Mouse (Mus musculus): Measurements from ENCODE around the gene Synj2.

DNA sequence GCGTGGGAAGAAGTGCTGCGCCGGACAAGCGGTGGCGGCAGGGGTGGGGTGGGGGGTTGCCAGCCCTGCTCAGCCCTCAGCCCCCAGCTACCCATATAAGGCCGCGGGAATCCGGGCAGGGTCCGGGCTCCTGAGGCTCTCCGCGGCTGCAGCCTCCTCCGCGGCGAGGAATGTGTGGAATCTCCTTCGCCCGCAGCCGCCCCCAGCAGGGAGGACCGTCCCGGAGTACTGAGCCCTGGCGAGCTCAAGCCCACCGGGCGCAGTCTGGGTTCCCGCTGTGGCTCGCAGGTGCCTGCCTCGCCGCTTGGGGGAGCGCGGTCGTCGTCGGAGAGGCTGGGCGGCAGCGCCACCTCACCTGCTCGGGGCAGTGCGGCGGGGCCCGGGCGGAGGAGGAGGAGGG, 288 bp upstream of the Synj2 start:
- TF ChIP-seq EP300 (IDR thresholded peaks at IDR 0.05; ENCODE audit: low read depth) (no peak), CTCF (IDR thresholded peaks at IDR 0.05; ENCODE audit: low read depth) (peak; percentile 80)
